Mouse (Mus musculus): ENCODE measurements around the gene Shisa8. TPM values are rescaled to one million over a fixed set of nuclear protein-coding genes. Genes with fewer than 3 reads are reported as not detected.

Shisa8 gene
- total and polyA plus RNA-seq, 2 experiments from 2014 or later = 0.07 to 7.5 TPM

- Histone ChIP-seq H3K4me2 (ENCODE audit: low read depth, low read length) (no peak overlapping the region), H3K27me3 (ENCODE audit: control insufficient read depth, insufficient read depth, low read length) (peaks cover 22% of the 10 kb centered on the region)
- WGBS = 81% methylated on average over 6 of the region's 6 CpGs
Observed at GRCm38 (mm10) chr15:82230098-82230611, 17.5 kb upstream of the Shisa8 start.

GRCm38 (mm10) chr15:82229542-82230045 lies 17.0 kb upstream of the Shisa8 start:
- H3K9me3 ChIP-seq (replicated peaks; ENCODE audit: control insufficient read depth, low read length) = no peaks in the 10 kb centered on the region
- H3K36me3 ChIP-seq (replicated peaks; ENCODE audit: control insufficient read depth, insufficient read depth, low read length) = no peaks in the 10 kb centered on the region
- 37% methylated on average over 11 of the region's 11 CpGs for WGBS
- peaks cover 28% of the 10 kb centered on the region for H3K27me3 ChIP-seq (ENCODE audit: control insufficient read depth, insufficient read depth, low read length)
- no peaks in the 10 kb centered on the region for H3K4me1 ChIP-seq (ENCODE audit: control insufficient read depth, insufficient read depth)
- DNase-seq (ENCODE audit: low spot score) (no peak), ATAC-seq (ENCODE audit: insufficient read depth, low read depth) (no peak)
- no peak overlapping the region for H3K4me3 ChIP-seq (ENCODE audit: low read depth, low read length)
- no peak overlapping the region for H3K9ac ChIP-seq (replicated peaks; ENCODE audit: low read depth, low read length)
- H3K4me2 ChIP-seq (ENCODE audit: low read depth, low read length) = no peak overlapping the region
- H3K27ac ChIP-seq (ENCODE audit: low read depth) = no peak overlapping the region
- TF ChIP-seq EP300 (IDR thresholded peaks at IDR 0.05; ENCODE audit: low read depth) (no peak), CTCF (IDR thresholded peaks at IDR 0.05; ENCODE audit: low read depth) (no peak)

More at GRCm38 (mm10) chr15:82230098-82230611, 17.5 kb upstream of the Shisa8 start:
- Histone ChIP-seq H3K9ac (replicated peaks; ENCODE audit: low read depth, low read length) (no peak overlapping the region), H3K36me3 (replicated peaks; ENCODE audit: control insufficient read depth, insufficient read depth, low read length) (no peaks in the 10 kb centered on the region), H3K4me1 (ENCODE audit: control insufficient read depth, insufficient read depth) (no peaks in the 10 kb centered on the region), H3K4me3 (ENCODE audit: low read depth, low read length) (no peak overlapping the region), H3K9me3 (replicated peaks; ENCODE audit: control insufficient read depth, low read length) (no peaks in the 10 kb centered on the region), H3K27ac (ENCODE audit: low read depth) (no peak overlapping the region)
- TF ChIP-seq CTCF (IDR thresholded peaks at IDR 0.05; ENCODE audit: low read depth) (no peak), EP300 (IDR thresholded peaks at IDR 0.05; ENCODE audit: low read depth) (no peak)
- DNase-seq (ENCODE audit: low spot score) = no peak
- no peak for ATAC-seq (ENCODE audit: insufficient read depth, low read depth)

- H3K4me2 ChIP-seq (ENCODE audit: low read depth, low read length) = no peak overlapping the region
- H3K9me3 ChIP-seq (replicated peaks; ENCODE audit: control insufficient read depth, low read length) = no peaks in the 10 kb centered on the region
- H3K4me3 ChIP-seq (ENCODE audit: low read depth, low read length) = no peak overlapping the region
- no peak for DNase-seq (ENCODE audit: low spot score)
- no peak for TF ChIP-seq CTCF (IDR thresholded peaks at IDR 0.05; ENCODE audit: low read depth)
- no peak for TF ChIP-seq EP300 (IDR thresholded peaks at IDR 0.05; ENCODE audit: low read depth)
- peaks cover 54% of the 10 kb centered on the region for H3K27me3 ChIP-seq (ENCODE audit: control insufficient read depth, insufficient read depth, low read length)
- ATAC-seq (ENCODE audit: insufficient read depth, low read depth) = no peak
- no peaks in the 10 kb centered on the region for H3K36me3 ChIP-seq (replicated peaks; ENCODE audit: control insufficient read depth, insufficient read depth, low read length)
- no peak overlapping the region for H3K27ac ChIP-seq (ENCODE audit: low read depth)
- WGBS = 79% methylated on average over 5 of the region's 5 CpGs
- no peak overlapping the region for H3K9ac ChIP-seq (replicated peaks; ENCODE audit: low read depth, low read length)
- no peaks in the 10 kb centered on the region for H3K4me1 ChIP-seq (ENCODE audit: control insufficient read depth, insufficient read depth)
Observed at GRCm38 (mm10) chr15:82225769-82226168, 13.2 kb upstream of the Shisa8 start.

GRCm38 (mm10) chr15:82224602-82225215 lies 12.1 kb upstream of the Shisa8 start:
- no peaks in the 10 kb centered on the region for H3K4me1 ChIP-seq (ENCODE audit: control insufficient read depth, insufficient read depth)
- DNase-seq (ENCODE audit: low spot score) (no peak), ATAC-seq (ENCODE audit: insufficient read depth, low read depth) (no peak)
- H3K4me2 ChIP-seq (ENCODE audit: low read depth, low read length) = peak overlapping the region; percentile 64
- H3K27ac ChIP-seq (ENCODE audit: low read depth) = no peak overlapping the region
- H3K9me3 ChIP-seq (replicated peaks; ENCODE audit: control insufficient read depth, low read length) = no peaks in the 10 kb centered on the region
- H3K9ac ChIP-seq (replicated peaks; ENCODE audit: low read depth, low read length) = no peak overlapping the region
- H3K36me3 ChIP-seq (replicated peaks; ENCODE audit: control insufficient read depth, insufficient read depth, low read length) = no peaks in the 10 kb centered on the region
- TF ChIP-seq CTCF (IDR thresholded peaks at IDR 0.05; ENCODE audit: low read depth) = no peak
- TF ChIP-seq EP300 (IDR thresholded peaks at IDR 0.05; ENCODE audit: low read depth) = no peak
- peak overlapping the region; percentile 42; the same call in 1 of the 2 replicates for H3K4me3 ChIP-seq (ENCODE audit: low read depth, low read length)
- WGBS = 40% methylated on average over 7 of the region's 7 CpGs
- peaks cover 49% of the 10 kb centered on the region for H3K27me3 ChIP-seq (ENCODE audit: control insufficient read depth, insufficient read depth, low read length)

- DNase-seq (ENCODE audit: low spot score) (no peak), ATAC-seq (ENCODE audit: insufficient read depth, low read depth) (0 out of 2 replicates have a peak, but pooled peaks have one; percentile 42)
- H3K9ac ChIP-seq (replicated peaks; ENCODE audit: low read depth, low read length) = no peak within 1 kb of the TSS; the same call in 1 of the 2 replicates
- H3K4me3 ChIP-seq (ENCODE audit: low read depth, low read length) = peak within 1 kb of the TSS; percentile 42
- H3K9me3 ChIP-seq (replicated peaks; ENCODE audit: control insufficient read depth, low read length) = no peaks in the 10 kb centered on the region
- no peak within 1 kb of the TSS for H3K27ac ChIP-seq (ENCODE audit: low read depth)
- H3K4me1 ChIP-seq (ENCODE audit: control insufficient read depth, insufficient read depth) = no peaks in the 10 kb centered on the region
- no peaks in the 10 kb centered on the region for H3K36me3 ChIP-seq (replicated peaks; ENCODE audit: control insufficient read depth, insufficient read depth, low read length)
- 1% methylated on average over 44 of the region's 44 CpGs for WGBS
- peak within 1 kb of the TSS; percentile 64 for H3K4me2 ChIP-seq (ENCODE audit: low read depth, low read length)
- H3K27me3 ChIP-seq (ENCODE audit: control insufficient read depth, insufficient read depth, low read length) = peaks cover 51% of the 10 kb centered on the region
- TF ChIP-seq EP300 (IDR thresholded peaks at IDR 0.05; ENCODE audit: low read depth) = no peak
- TF ChIP-seq CTCF (IDR thresholded peaks at IDR 0.05; ENCODE audit: low read depth) = no peak
Observed at GRCm38 (mm10) chr15:82223657-82224601, 11.3 kb upstream of the Shisa8 start, which contains the start of gene Tnfrsf13c. TSS of gene Tnfrsf13c (minus strand) at chr15:82224369.

Data from heart, postnatal 0 days (tissue).